Mouse (Mus musculus) forebrain, embryonic 16.5 days (tissue): Measurements from ENCODE around the gene Abhd17b. TPM values are rescaled to one million over a fixed set of nuclear protein-coding genes. Genes with fewer than 3 reads are reported as not detected.

ENCODE experiments used
- polyA plus RNA-seq: library from polyadenylated mRNA; unstranded; fragments of >200 nt; fragmentation: Nextera tagmentation; extraction: Ambion mirVana; gene quantifications from 2 replicates; pipeline ENCODE4 v1.2.1, GENCODE M21; 2015

The Abhd17b gene
- polyA plus RNA-seq, 1 experiment from 2014 or later = 33.3 TPM

Other genes with a start within 250 kb of the Abhd17b start
- 2.9 and 4.4 TPM in 2 replicates for gene Gda, start 179.7 kb upstream of the Abhd17b start, polyA plus RNA-seq
- 56.4 and 58.3 TPM in 2 replicates for gene 1110059E24Rik, start 209 bp upstream of the Abhd17b start, polyA plus RNA-seq
- gene Cemip2, start 125.2 kb downstream of the Abhd17b start, polyA plus RNA-seq = 37.2 and 37.6 TPM in 2 replicates